Mouse (Mus musculus) ovary, postnatal 36 days (tissue): ENCODE measurements around the gene Ccdc57.
A peak's percentile ranks its signal among the peaks of the same experiment; 100 is the strongest.
"Not testable (repeated sequence)": the region's sequence is repeated elsewhere in the genome, so short reads cannot be mapped to it uniquely, and the experiment has no call there.

Experiments
- DNase-seq: peaks from one replicate; pipeline ENCODE4 v3.0.0; 2022; ENCODE audit warnings: low spot score, mixed read lengths

Gene Ccdc57

DNA sequence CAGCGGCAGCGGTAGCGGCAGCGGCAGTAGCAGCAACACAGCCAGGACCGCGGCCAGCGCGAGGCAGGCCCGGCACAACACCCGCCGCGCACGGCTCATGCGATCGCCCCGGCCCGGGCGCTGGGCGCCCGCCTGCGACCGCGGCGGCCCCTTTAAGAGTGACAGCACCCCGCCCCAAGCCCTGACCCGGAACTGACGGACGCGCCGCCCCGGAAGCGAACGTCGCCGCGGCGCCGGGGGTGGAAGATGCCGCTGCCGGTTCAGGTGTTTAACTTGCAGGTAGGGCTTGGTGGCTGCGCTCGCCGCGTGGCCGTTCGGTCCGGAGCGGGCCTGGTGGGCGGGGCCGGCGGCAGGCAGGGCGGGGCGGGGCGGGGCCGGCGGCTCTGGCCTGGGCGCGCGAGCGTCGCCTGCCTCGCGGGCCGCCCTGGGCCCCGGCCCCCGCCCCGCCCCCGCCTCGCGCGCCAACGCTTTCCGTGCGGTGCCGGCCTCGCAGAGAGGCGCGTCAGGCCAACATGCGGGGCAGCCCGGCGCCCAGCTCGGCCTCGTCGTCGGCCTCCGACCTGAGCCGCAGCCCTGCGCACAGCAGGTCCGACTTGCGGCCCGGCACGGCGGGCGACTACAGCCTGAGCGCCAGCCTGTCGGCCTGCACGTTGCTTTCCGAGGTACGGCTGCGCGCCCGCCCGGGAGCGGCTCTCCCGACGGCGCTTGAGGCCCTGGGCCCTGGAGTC is 148.4 kb downstream of the Ccdc57 start, which contains the start of the genes Rfng and Gps1:
Gene Rfng (minus strand): TSS at position 144 of the 728 bp plus-strand sequence.
Gene Gps1 (plus strand): TSS at position 209 of the 728 bp plus-strand sequence.
- peak; percentile 84 for DNase-seq

DNA sequence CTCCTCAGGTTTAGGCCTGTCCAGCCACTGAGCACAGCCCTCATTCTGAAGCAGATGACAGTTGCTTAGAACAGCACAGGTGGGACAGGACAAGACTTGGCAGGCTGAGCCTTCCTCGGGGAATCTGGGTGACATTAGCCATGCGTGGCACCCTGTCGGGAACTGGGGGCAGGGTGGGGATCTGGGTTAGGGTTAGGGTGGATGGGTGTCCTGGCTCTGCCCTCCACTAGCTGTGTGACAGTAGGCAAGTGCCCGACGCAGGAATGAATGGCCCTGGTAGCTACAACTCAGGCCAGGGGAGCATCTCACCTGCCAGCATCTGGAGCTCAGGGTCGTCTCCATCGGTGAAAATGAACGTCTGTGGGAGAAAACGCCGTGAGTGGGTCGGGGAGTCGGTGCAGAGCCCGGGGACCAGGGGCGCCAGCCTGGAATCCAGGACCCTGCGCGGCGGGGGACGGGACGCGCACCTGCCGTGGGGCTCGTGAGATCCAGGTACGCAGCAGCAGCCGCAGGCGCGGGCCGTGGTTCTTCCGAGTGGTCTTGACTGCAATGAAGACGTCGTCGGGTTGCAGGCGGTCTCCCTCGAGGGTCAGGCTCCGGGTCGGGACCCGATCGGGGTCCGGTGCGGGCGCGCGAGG is 149.1 kb downstream of the Ccdc57 start:
- no peak for DNase-seq

DNA sequence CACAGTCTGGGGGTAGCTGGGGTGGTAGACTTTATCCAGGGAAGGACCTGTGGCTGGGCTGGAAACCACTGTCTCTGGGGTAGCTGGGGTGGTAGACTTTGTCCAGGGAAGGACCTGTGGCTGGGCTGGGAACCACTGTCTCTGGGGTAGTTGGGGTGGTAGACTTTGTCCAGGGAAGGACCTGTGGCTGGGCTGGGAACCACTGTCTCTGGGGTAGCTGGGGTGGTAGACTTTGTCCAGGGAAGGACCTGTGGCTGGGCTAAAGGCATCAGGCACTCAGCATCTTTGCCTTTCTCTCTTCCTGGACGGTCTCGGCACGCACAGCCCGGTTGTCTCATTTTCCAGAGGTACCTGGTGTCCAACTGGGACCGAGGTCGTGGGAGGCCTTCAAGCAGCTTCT is 151.3 kb downstream of the Ccdc57 start:
- DNase-seq, result not testable (repeated sequence)

DNA sequence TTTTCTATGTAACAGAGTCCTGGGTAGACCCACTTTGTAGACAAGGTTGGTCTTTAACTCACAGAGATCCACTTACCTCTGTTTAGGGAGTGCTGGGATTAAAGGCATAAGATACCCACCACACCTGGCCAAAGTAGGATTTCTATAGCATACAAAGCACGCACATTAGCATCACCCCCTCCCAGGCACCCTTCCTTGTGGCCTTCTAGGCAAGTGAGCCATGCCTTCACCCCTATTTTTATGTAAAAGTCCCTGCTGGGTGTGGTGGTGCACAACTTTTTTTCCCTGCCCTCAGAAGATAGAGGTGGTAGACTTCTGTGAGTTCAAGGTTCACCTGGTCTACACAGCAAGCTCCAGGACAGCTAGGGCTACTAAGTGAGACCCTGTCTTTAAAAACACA is 152.8 kb downstream of the Ccdc57 start:
- DNase-seq, result no peak

DNA sequence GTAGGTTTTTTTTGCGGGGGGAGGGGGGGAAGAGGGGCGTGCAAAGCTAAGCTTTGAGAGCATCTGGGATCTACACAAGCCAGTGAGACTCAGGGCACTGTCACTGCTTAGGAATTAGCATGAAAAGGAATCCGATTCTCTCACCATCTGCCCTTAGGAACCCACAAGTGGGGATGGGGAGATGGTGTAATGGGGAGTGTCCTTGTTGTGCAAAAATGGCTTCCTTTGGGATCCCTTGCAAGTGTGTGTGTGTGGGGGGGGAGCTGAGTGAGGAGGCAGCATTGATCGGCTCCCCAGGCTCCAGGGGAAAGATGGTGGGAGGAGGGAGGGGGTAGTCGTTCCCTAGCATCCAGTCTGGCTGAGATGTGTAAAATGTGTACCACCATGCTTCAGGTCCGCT is 155.5 kb downstream of the Ccdc57 start:
- no peak for DNase-seq
